Mouse (Mus musculus) bone marrow, adult 2 months (tissue): Measurements from ENCODE around the gene Gpx4. TPM values are rescaled to one million over a fixed set of nuclear protein-coding genes. Genes with fewer than 3 reads are reported as not detected.

Source experiments
- H3K27ac ChIP-seq: fragments of 200-500 bp; 2 replicates; pipeline ENCODE4 v1.5.1; 2012; ENCODE audit warnings: low read depth, mild to moderate bottlenecking, control low read depth, inconsistent platforms, low read length; ENCODE audit not compliant: control insufficient read depth, poor library complexity, insufficient read depth
- H3K4me1 ChIP-seq: fragments of 200-500 bp; 2 replicates; pipeline ENCODE4 v1.6.1; 2011; ENCODE audit warnings: low read length; ENCODE audit not compliant: control insufficient read depth, insufficient read depth
- H3K4me3 ChIP-seq: fragments of 200-500 bp; replicated peaks from 2 replicates; pipeline ENCODE3; 2011; ENCODE audit warnings: mild to moderate bottlenecking, low read depth, low read length, control low read depth; ENCODE audit not compliant: control insufficient read depth
- CTCF ChIP-seq: fragments of 200-500 bp; IDR thresholded peaks from 2 replicates; pipeline ENCODE4 v1.5.1; 2011; ENCODE audit warnings: low read length, control low read depth; ENCODE audit not compliant: control insufficient read depth, insufficient read depth
- POLR2A ChIP-seq: fragments of 200-500 bp; IDR thresholded peaks from 2 replicates; pipeline ENCODE4 v1.6.1; 2011; ENCODE audit warnings: low read depth, mild to moderate bottlenecking, control low read depth, low read length, borderline replicate concordance; ENCODE audit not compliant: control insufficient read depth
- WGBS: fragments of 180-500 bp; shearing (Covaris S2); methylation state at CpG from one replicate; pipeline ENCODE4 v1.1.7; 2018; 5-methylcytosine and 5-hydroxymethylcytosine counted together
- polyA plus RNA-seq: library from polyadenylated mRNA; stranded (reverse); fragments of >200 nt; gene quantifications from 2 replicates; pipeline ENCODE4 v1.2.4, GENCODE M21; 2011; ENCODE audit warnings: low replicate concordance; ENCODE audit not compliant: missing spikeins, insufficient read depth, insufficient read length

The Gpx4 gene
- polyA plus RNA-seq, 1 experiment: 2,392 TPM

GRCm38 (mm10) chr10:80103032-80103431 lies 56.1 kb downstream of the Gpx4 start:
- Histone ChIP-seq H3K4me3 (no peak overlapping the region), H3K27ac (peak overlapping the region; percentile 6; the same call in 1 of the 2 replicates), H3K4me1 (peaks cover 13% of the 10 kb centered on the region)
- TF ChIP-seq CTCF (no peak), POLR2A (no peak)
- 57% methylated on average over 2 of the region's 2 CpGs for WGBS

DNA sequence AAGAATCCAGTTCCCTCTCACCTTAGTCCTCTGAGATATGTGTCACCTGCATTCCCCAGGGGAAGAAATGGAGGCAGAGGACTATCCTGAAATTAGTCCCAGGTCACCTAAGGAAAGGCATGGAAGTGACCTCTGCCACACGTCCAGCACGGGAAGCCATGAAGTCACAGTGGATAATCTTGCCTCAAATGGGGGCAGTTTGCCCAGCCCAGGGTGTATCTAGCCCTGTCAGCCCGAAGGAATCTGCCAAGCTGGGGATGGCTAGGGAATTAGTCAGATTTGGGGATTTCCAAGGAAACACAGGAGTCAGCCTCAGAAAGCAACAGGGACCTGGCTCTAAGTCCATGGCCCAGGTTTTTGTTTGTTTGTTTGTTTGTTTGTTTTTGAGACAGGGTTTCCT lies 57.2 kb downstream of the Gpx4 start:
- TF ChIP-seq CTCF: no peak
- Histone ChIP-seq H3K4me1 (peaks cover 11% of the 10 kb centered on the region), H3K4me3 (no peak overlapping the region), H3K27ac (no peak overlapping the region)
- 90% methylated on average over 3 of the region's 3 CpGs for WGBS

GRCm38 (mm10) chr10:80105460-80105859 lies 58.5 kb downstream of the Gpx4 start, which contains the start of gene Sbno2:
Gene Sbno2 (minus strand): TSS chr10:80105571.
- 22% methylated on average over 5 of the region's 5 CpGs for WGBS
- H3K4me3 ChIP-seq: peak within 1 kb of the TSS; percentile 44
- peaks cover 6% of the 10 kb centered on the region for H3K4me1 ChIP-seq
- peak within 1 kb of the TSS; percentile 27 for H3K27ac ChIP-seq
- TF ChIP-seq POLR2A (no peak), CTCF (no peak)

- H3K27ac ChIP-seq: peak overlapping the region; percentile 27
- 53% methylated on average over 5 of the region's 5 CpGs for WGBS
- H3K4me1 ChIP-seq: peaks cover 6% of the 10 kb centered on the region
- H3K4me3 ChIP-seq: no peak overlapping the region
- no peak for TF ChIP-seq CTCF
- no peak for TF ChIP-seq POLR2A
Measured at GRCm38 (mm10) chr10:80105926-80106325, 59.0 kb downstream of the Gpx4 start.

Other genes with a start within 250 kb of the Gpx4 start
- not detected in 2 replicates for gene Misp, start 226.2 kb upstream of the Gpx4 start, polyA plus RNA-seq
- 113 and 188 TPM in 2 replicates for gene Ptbp1, start 192.7 kb upstream of the Gpx4 start, polyA plus RNA-seq
- 143 and 259 TPM in 2 replicates for gene Prtn3, start 172.7 kb upstream of the Gpx4 start, polyA plus RNA-seq
- gene Plppr3, start 172.5 kb upstream of the Gpx4 start, polyA plus RNA-seq: 16.4 and 32.4 TPM in 2 replicates
- 102 and 162 TPM in 2 replicates for gene Elane, start 160.9 kb upstream of the Gpx4 start, polyA plus RNA-seq
- gene Cfd, start 156.3 kb upstream of the Gpx4 start, polyA plus RNA-seq: 20.0 TPM in 1 of 2 replicates, not detected in the other
- gene Med16, start 138.2 kb upstream of the Gpx4 start, polyA plus RNA-seq: 12.3 and 19.2 TPM in 2 replicates
- not detected in 2 replicates for gene Gm26602, start 136.3 kb upstream of the Gpx4 start, polyA plus RNA-seq
- gene Kiss1r, start 130.2 kb upstream of the Gpx4 start, polyA plus RNA-seq: 1.5 TPM in 1 of 2 replicates, not detected in the other
- 182 and 197 TPM in 2 replicates for gene R3hdm4, start 126.0 kb upstream of the Gpx4 start, polyA plus RNA-seq
- gene Arid3a, start 120.1 kb upstream of the Gpx4 start, polyA plus RNA-seq: 12.4 and 27.6 TPM in 2 replicates
- 26.7 and 43.3 TPM in 2 replicates for gene Wdr18, start 87.0 kb upstream of the Gpx4 start, polyA plus RNA-seq
- gene Grin3b, start 76.5 kb upstream of the Gpx4 start, polyA plus RNA-seq: not detected in 2 replicates
- gene Tmem259, start 62.8 kb upstream of the Gpx4 start, polyA plus RNA-seq: 78.6 and 131 TPM in 2 replicates
- 41.7 and 92.4 TPM in 2 replicates for gene Cnn2, start 58.6 kb upstream of the Gpx4 start, polyA plus RNA-seq
- 54.3 and 96.9 TPM in 2 replicates for gene Abca7, start 50.7 kb upstream of the Gpx4 start, polyA plus RNA-seq
- 111 and 291 TPM in 2 replicates for gene Arhgap45, start 30.5 kb upstream of the Gpx4 start, polyA plus RNA-seq
- gene Polr2e, start 7.4 kb upstream of the Gpx4 start, polyA plus RNA-seq: 35.6 and 44.5 TPM in 2 replicates
- 37.6 and 83.8 TPM in 2 replicates for gene Sbno2, start 58.4 kb downstream of the Gpx4 start, polyA plus RNA-seq
- gene Stk11, start 68.6 kb downstream of the Gpx4 start, polyA plus RNA-seq: 197 and 344 TPM in 2 replicates
- 131 and 178 TPM in 2 replicates for gene Atp5d, start 91.5 kb downstream of the Gpx4 start, polyA plus RNA-seq
- 3.4 and 3.7 TPM in 2 replicates for gene Cbarp, start 93.7 kb downstream of the Gpx4 start, polyA plus RNA-seq
- gene Midn, start 101.1 kb downstream of the Gpx4 start, polyA plus RNA-seq: 36.0 and 53.2 TPM in 2 replicates
- 200 and 277 TPM in 2 replicates for gene Cirbp, start 118.8 kb downstream of the Gpx4 start, polyA plus RNA-seq
- gene 1600002K03Rik, start 125.8 kb downstream of the Gpx4 start, polyA plus RNA-seq: 8.8 and 23.7 TPM in 2 replicates
- gene Efna2, start 132.3 kb downstream of the Gpx4 start, polyA plus RNA-seq: 0.70 TPM in 1 of 2 replicates, not detected in the other
- 64.4 and 77.5 TPM in 2 replicates for gene Mum1, start 179.3 kb downstream of the Gpx4 start, polyA plus RNA-seq
- gene Ndufs7, start 202.0 kb downstream of the Gpx4 start, polyA plus RNA-seq: 72.4 and 80.0 TPM in 2 replicates
- 1.7 and 5.8 TPM in 2 replicates for gene Gamt, start 213.8 kb downstream of the Gpx4 start, polyA plus RNA-seq
- 75.7 and 150 TPM in 2 replicates for gene Dazap1, start 214.3 kb downstream of the Gpx4 start, polyA plus RNA-seq
- gene Rps15, start 245.3 kb downstream of the Gpx4 start, polyA plus RNA-seq: 1,765 and 2,445 TPM in 2 replicates
- gene Apc2, start 248.8 kb downstream of the Gpx4 start, polyA plus RNA-seq: 0.17 TPM in 1 of 2 replicates, not detected in the other